Mouse (Mus musculus) kidney, adult 2 months (tissue): ENCODE data around the gene Aurkb.

Experiments used
- CTCF ChIP-seq: fragments of 200-500 bp; conservative IDR thresholded peaks from 2 replicates; pipeline ENCODE4 v1.5.1; 2011; ENCODE audit warnings: low read depth, mild to moderate bottlenecking, control low read depth, low read length, moderate library complexity, mixed read lengths; ENCODE audit not compliant: insufficient read depth, insufficient read length
- POLR2A ChIP-seq: fragments of 200-500 bp; IDR thresholded peaks from one replicate; pipeline ENCODE4 v1.6.1; 2011; ENCODE audit warnings: low read depth, low read length, control low read depth

- TF ChIP-seq CTCF, result no peak; the same call in 1 of the 2 replicates
- TF ChIP-seq POLR2A, result no peak
These were observed 47.4 kb downstream of the Aurkb start for GRCm38 (mm10) chr11:69092871-69093270.
